Mouse (Mus musculus) large intestine, adult 2 months (tissue): ENCODE data around the gene Sept9. TPM values are rescaled to one million over a fixed set of nuclear protein-coding genes. Genes with fewer than 3 reads are reported as not detected.

Experiments
- DNase-seq: peaks from one replicate; pipeline ENCODE4 v3.0.0-alpha.2; 2012; ENCODE audit warnings: low read depth, low spot score
- WGBS: fragments of 180-500 bp; shearing (Covaris S2); methylation state at CpG from one replicate; pipeline ENCODE4 v1.1.7; 2018; 5-methylcytosine and 5-hydroxymethylcytosine counted together
- polyA plus RNA-seq: library from polyadenylated mRNA; depleted of rRNA; stranded (reverse); fragments of >200 nt; gene quantifications from 2 replicates; pipeline ENCODE4 v1.2.3, GENCODE M21; 2012

The Sept9 gene
- polyA plus RNA-seq, 1 experiment = 37.3 TPM

- no peak for DNase-seq
- 88% methylated on average over 5 of the region's 5 CpGs for WGBS
These were observed 8.0 kb downstream of the Sept9 start for GRCm38 (mm10) chr11:117207436-117207835.

GRCm38 (mm10) chr11:117208151-117208673 is 8.8 kb downstream of the Sept9 start:
- WGBS = 49% methylated on average over 8 of the region's 8 CpGs
- no peak for DNase-seq

GRCm38 (mm10) chr11:117216713-117217112 is 17.3 kb downstream of the Sept9 start:
- WGBS = 53% methylated on average over 2 of the region's 2 CpGs

GRCm38 (mm10) chr11:117218070-117218469 is 18.6 kb downstream of the Sept9 start:
- DNase-seq = no peak
- 88% methylated on average over 6 of the region's 6 CpGs for WGBS

More at GRCm38 (mm10) chr11:117216713-117217112, 17.3 kb downstream of the Sept9 start:
- no peak for DNase-seq

GRCm38 (mm10) chr11:117218498-117218897 is 19.0 kb downstream of the Sept9 start:
- no peak for DNase-seq
- WGBS = 89% methylated on average over 6 of the region's 6 CpGs

GRCm38 (mm10) chr11:117220777-117221176 is 21.3 kb downstream of the Sept9 start:
- WGBS = 97% methylated on average over 8 of the region's 8 CpGs
- no peak for DNase-seq

- DNase-seq = no peak
- 83% methylated on average over 6 of the region's 6 CpGs for WGBS
These were observed 21.7 kb downstream of the Sept9 start for GRCm38 (mm10) chr11:117221182-117221581.

- 68% methylated on average over 8 of the region's 8 CpGs for WGBS
- no peak for DNase-seq
These were observed 23.4 kb downstream of the Sept9 start for GRCm38 (mm10) chr11:117222899-117223298.

GRCm38 (mm10) chr11:117224804-117225203 is 25.3 kb downstream of the Sept9 start:
- no peak for DNase-seq
- 64% methylated on average over 4 of the region's 4 CpGs for WGBS

GRCm38 (mm10) chr11:117225531-117226213 is 26.2 kb downstream of the Sept9 start:
- no peak for DNase-seq
- 64% methylated on average over 15 of the region's 15 CpGs for WGBS

GRCm38 (mm10) chr11:117226214-117226535 is 26.7 kb downstream of the Sept9 start:
- no peak for DNase-seq
- WGBS = 78% methylated on average over 5 of the region's 5 CpGs

- 76% methylated on average over 10 of the region's 10 CpGs for WGBS
- DNase-seq = no peak
These were observed 28.7 kb downstream of the Sept9 start for GRCm38 (mm10) chr11:117228139-117228538.

- no peak for DNase-seq
- 54% methylated on average over 11 of the region's 11 CpGs for WGBS
These were observed 32.1 kb downstream of the Sept9 start for GRCm38 (mm10) chr11:117231551-117231950.

- no peak for DNase-seq
- WGBS = 42% methylated on average over 19 of the region's 19 CpGs
These were observed 32.6 kb downstream of the Sept9 start for GRCm38 (mm10) chr11:117232032-117232431.

- 36% methylated on average over 10 of the region's 10 CpGs for WGBS
- no peak for DNase-seq
These were observed 33.5 kb downstream of the Sept9 start for GRCm38 (mm10) chr11:117232886-117233458.

GRCm38 (mm10) chr11:117233818-117234217 is 34.4 kb downstream of the Sept9 start:
- DNase-seq = no peak
- 68% methylated on average over 8 of the region's 8 CpGs for WGBS

GRCm38 (mm10) chr11:117235086-117235897 is 35.8 kb downstream of the Sept9 start:
- no peak for DNase-seq
- 51% methylated on average over 12 of the region's 12 CpGs for WGBS

GRCm38 (mm10) chr11:117235898-117236459 is 36.5 kb downstream of the Sept9 start:
- WGBS = 69% methylated on average over 9 of the region's 9 CpGs
- no peak for DNase-seq

GRCm38 (mm10) chr11:117238169-117238568 is 38.7 kb downstream of the Sept9 start:
- WGBS = 7% methylated on average over 4 of the region's 4 CpGs
- DNase-seq = peak; percentile 50

GRCm38 (mm10) chr11:117239617-117240016 is 40.2 kb downstream of the Sept9 start:
- no peak for DNase-seq
- 90% methylated on average over 6 of the region's 6 CpGs for WGBS
